Mouse (Mus musculus): ENCODE measurements around the gene Srsf6.

Gene Srsf6

GRCm38 (mm10) chr2:162931674-162932650, 634 bp downstream of the Srsf6 start:
- peak; percentile 39 to 52 for DNase-seq (ENCODE audit: low spot score in 2 of 2)

GRCm38 (mm10) chr2:162932706-162933105, 1.4 kb downstream of the Srsf6 start:
- DNase-seq (ENCODE audit: low spot score in 2 of 2) = no peak

GRCm38 (mm10) chr2:162934421-162934820, 3.1 kb downstream of the Srsf6 start:
- no peak for DNase-seq (ENCODE audit: low spot score in 2 of 2)

- no peak for DNase-seq (ENCODE audit: low spot score in 2 of 2)
Measured at GRCm38 (mm10) chr2:162935700-162936099, 4.4 kb downstream of the Srsf6 start.

GRCm38 (mm10) chr2:162939562-162939961, 8.2 kb downstream of the Srsf6 start:
- DNase-seq (ENCODE audit: low spot score in 2 of 2) = no peak

- no peak for DNase-seq (ENCODE audit: low spot score in 2 of 2)
Measured at GRCm38 (mm10) chr2:162943148-162943846, 12.0 kb downstream of the Srsf6 start, which contains the start of gene L3mbtl1. TSS of gene L3mbtl1 (plus strand) at chr2:162943472.

- DNase-seq (ENCODE audit: low spot score in 2 of 2) = no peak
Measured at GRCm38 (mm10) chr2:162943931-162944330, 12.6 kb downstream of the Srsf6 start.

- DNase-seq (ENCODE audit: low spot score in 2 of 2) = no peak
Measured at GRCm38 (mm10) chr2:162946964-162947363, 15.6 kb downstream of the Srsf6 start.

- DNase-seq (ENCODE audit: low spot score in 2 of 2) = peak in 1 of 2 experiments; percentile 38
Measured at GRCm38 (mm10) chr2:162947736-162948135, 16.4 kb downstream of the Srsf6 start.

GRCm38 (mm10) chr2:162948221-162948620, 16.9 kb downstream of the Srsf6 start:
- DNase-seq (ENCODE audit: low spot score in 2 of 2) = no peak

GRCm38 (mm10) chr2:162950776-162951175, 19.4 kb downstream of the Srsf6 start:
- no peak for DNase-seq (ENCODE audit: low spot score in 2 of 2)

- DNase-seq (ENCODE audit: low spot score in 2 of 2) = no peak
Measured at GRCm38 (mm10) chr2:162956843-162957242, 25.5 kb downstream of the Srsf6 start.

GRCm38 (mm10) chr2:162961321-162961720, 30.0 kb downstream of the Srsf6 start:
- DNase-seq (ENCODE audit: low spot score in 2 of 2) = no peak

GRCm38 (mm10) chr2:162966734-162967133, 35.4 kb downstream of the Srsf6 start:
- DNase-seq (ENCODE audit: low spot score in 2 of 2) = no peak

GRCm38 (mm10) chr2:162968357-162968756, 37.0 kb downstream of the Srsf6 start:
- peak in 1 of 2 experiments; percentile 44 for DNase-seq (ENCODE audit: low spot score in 2 of 2)

GRCm38 (mm10) chr2:162969101-162969500, 37.8 kb downstream of the Srsf6 start:
- no peak for DNase-seq (ENCODE audit: low spot score in 2 of 2)

GRCm38 (mm10) chr2:162970896-162971295, 39.6 kb downstream of the Srsf6 start:
- DNase-seq (ENCODE audit: low spot score in 2 of 2) = no peak

- DNase-seq (ENCODE audit: low spot score in 2 of 2) = no peak
Measured at GRCm38 (mm10) chr2:162972752-162973151, 41.4 kb downstream of the Srsf6 start.

GRCm38 (mm10) chr2:162973206-162973605, 41.9 kb downstream of the Srsf6 start:
- no peak for DNase-seq (ENCODE audit: low spot score in 2 of 2)

- peak; percentile 38 to 58 for DNase-seq (ENCODE audit: low spot score in 2 of 2)
Measured at GRCm38 (mm10) chr2:162973637-162974036, 42.3 kb downstream of the Srsf6 start.

- DNase-seq (ENCODE audit: low spot score in 2 of 2) = peak in 1 of 2 experiments; percentile 48
Measured at GRCm38 (mm10) chr2:162975157-162975775, 43.9 kb downstream of the Srsf6 start.

- peak in 1 of 2 experiments; percentile 33 for DNase-seq (ENCODE audit: low spot score in 2 of 2)
Measured at GRCm38 (mm10) chr2:162976001-162976400, 44.7 kb downstream of the Srsf6 start.

Data from urinary bladder, postnatal 36 days (tissue).